12 mouse cellular contexts compared by ENCODE assay signal in genomic region chr16:50251417-50251975, GRCm38 (mm10).
"Had no signal": no experiment of that assay in that cellular context is flagged by ENCODE, and none has a peak within 500 bp of the region (broad histone marks: within the 10 kb centered on the region; RNA-seq: fewer than 3 reads in every experiment).

No protein-coding gene starts in this region.

- H3K27me3 ChIP-seq: liver, embryonic 15.5 days; lung, embryonic 15.5 days; midbrain, embryonic 13.5 days; stomach, embryonic 15.5 days had no signal

- H3K36me3 ChIP-seq: liver, embryonic 15.5 days; midbrain, embryonic 13.5 days; stomach, embryonic 15.5 days had no signal

- DNase-seq: right cerebral cortex, postnatal 14 days; thymus, adult 2 months; thymus, postnatal 25 days had no signal

- H3K4me1 ChIP-seq: limb, embryonic 10.5 days; liver, embryonic 15.5 days; lung, embryonic 15.5 days; stomach, embryonic 15.5 days had no signal

- H3K4me2 ChIP-seq: liver, embryonic 11.5 days; liver, embryonic 15.5 days; lung, embryonic 15.5 days; midbrain, embryonic 13.5 days; stomach, embryonic 15.5 days had no signal

- H3K4me3 ChIP-seq: layer of hippocampus, adult 2 months; left cerebral cortex, adult 2 months; limb, embryonic 10.5 days; liver, embryonic 15.5 days; lung, embryonic 15.5 days; midbrain, embryonic 13.5 days; stomach, embryonic 15.5 days had no signal

- ATAC-seq: intestine, postnatal 0 days; midbrain, embryonic 13.5 days had no signal

- H3K9ac ChIP-seq: liver, embryonic 15.5 days; lung, embryonic 15.5 days; midbrain, embryonic 13.5 days; stomach, embryonic 15.5 days had no signal

- H3K27ac ChIP-seq: layer of hippocampus, adult 2 months; left cerebral cortex, adult 2 months; limb, embryonic 10.5 days; liver, embryonic 15.5 days; lung, embryonic 15.5 days; midbrain, embryonic 13.5 days; stomach, embryonic 15.5 days had no signal

- H3K9me3 ChIP-seq: limb, embryonic 10.5 days; liver, embryonic 15.5 days; lung, embryonic 15.5 days; midbrain, embryonic 13.5 days; stomach, embryonic 15.5 days had no signal
